Mouse (Mus musculus) G1E (cell line): Measurements from ENCODE around the gene Hsd17b1.
"Not testable (repeated sequence)": the region's sequence is repeated elsewhere in the genome, so short reads cannot be mapped to it uniquely, and the experiment has no call there.

Experiments
- CTCF ChIP-seq: IDR thresholded peaks from 2 replicates; pipeline ENCODE4 v1.5.1; 2012; ENCODE audit warnings: low read depth, low read length, inconsistent platforms, mixed read lengths
- GATA2 ChIP-seq: IDR thresholded peaks from 2 replicates; pipeline ENCODE4 v1.6.1; 2012; ENCODE audit warnings: low read depth, low read length, inconsistent platforms, borderline replicate concordance

- TF ChIP-seq CTCF, GATA2: not testable (repeated sequence)
These were observed 46.8 kb downstream of the Hsd17b1 start for GRCm38 (mm10) chr11:101125008-101125407.
